Mouse (Mus musculus) erythroblast, embryonic 14.5 days (primary cell): ENCODE data around the gene Prmt7.

Source experiments
- GATA1 ChIP-seq: IDR thresholded peaks from 2 replicates; pipeline ENCODE4 v1.6.1; 2012; ENCODE audit warnings: low read length, inconsistent platforms, mixed read lengths
- TAL1 ChIP-seq: IDR thresholded peaks from 3 replicates; pipeline ENCODE4 v1.6.1; 2012; ENCODE audit warnings: low read length, inconsistent platforms, mixed read lengths

- TF ChIP-seq GATA1 (no peak), TAL1 (no peak)
Observed at GRCm38 (mm10) chr8:106234567-106235261, 24.0 kb downstream of the Prmt7 start.
